Mouse (Mus musculus) layer of hippocampus, adult 9-11 months (tissue): ENCODE data around the gene Asic2.

ENCODE experiments used
- DNase-seq: peaks from one replicate; pipeline ENCODE4 v3.0.0; 2022

Gene Asic2

DNA sequence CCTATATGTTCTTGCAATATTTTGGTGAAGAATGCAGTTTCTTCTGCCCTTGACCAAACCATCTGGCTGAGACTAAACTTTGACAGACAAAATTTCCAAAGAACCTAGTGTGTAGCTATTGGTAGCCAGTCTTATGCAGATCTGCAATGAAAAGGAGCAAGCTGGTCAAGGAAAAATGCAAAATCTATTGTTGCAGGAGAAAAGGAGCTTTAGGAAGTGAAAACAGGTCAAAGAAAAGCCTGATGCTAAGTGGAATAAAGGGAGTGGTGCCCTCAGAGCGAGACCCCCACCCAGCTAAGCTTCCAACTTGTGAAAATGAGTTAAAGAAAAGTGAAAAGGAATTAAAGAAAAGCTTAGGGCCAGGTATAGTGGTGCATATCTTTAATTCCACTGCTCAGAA is 135.9 kb downstream of the Asic2 start:
- DNase-seq, result no peak

DNA sequence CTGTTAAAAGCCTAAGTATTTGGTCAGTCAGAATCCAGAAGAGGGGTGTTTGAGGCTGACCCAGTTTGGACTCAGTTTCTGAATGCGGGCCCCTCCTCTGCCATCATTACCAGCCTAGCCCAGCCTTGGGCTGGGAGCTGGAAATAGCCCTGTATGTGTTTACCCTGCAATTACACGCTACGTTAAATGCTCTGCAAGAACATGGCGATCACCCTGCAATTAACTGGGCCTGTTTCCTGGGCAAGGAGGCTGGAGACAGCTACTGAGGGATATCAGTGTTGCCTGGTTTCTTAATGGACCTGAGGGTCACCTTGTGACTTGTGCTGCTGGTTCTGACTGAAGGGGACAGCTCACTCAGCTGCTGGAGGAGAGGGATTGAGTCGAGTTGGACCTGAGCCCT is 151.7 kb downstream of the Asic2 start:
- no peak for DNase-seq

DNA sequence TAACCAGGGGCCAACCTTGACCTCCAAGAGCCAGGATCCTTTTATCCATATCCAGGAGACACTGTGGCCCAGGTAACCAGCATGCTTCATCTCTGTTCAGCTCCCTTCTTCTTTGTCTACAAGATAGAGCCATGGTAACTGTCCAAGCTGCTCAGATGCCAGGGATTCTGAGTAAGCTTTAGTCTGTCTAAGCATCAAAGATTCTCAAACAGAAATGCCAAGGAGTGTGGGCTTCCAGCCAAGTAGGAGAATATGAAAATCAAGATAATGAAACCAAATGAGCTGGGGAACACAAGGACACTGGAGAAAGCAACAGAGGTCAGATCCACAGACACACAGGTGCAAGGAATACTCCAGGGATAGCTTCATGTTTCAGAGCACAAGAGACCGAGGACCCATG is 153.4 kb downstream of the Asic2 start:
- peak; percentile 34 for DNase-seq

DNA sequence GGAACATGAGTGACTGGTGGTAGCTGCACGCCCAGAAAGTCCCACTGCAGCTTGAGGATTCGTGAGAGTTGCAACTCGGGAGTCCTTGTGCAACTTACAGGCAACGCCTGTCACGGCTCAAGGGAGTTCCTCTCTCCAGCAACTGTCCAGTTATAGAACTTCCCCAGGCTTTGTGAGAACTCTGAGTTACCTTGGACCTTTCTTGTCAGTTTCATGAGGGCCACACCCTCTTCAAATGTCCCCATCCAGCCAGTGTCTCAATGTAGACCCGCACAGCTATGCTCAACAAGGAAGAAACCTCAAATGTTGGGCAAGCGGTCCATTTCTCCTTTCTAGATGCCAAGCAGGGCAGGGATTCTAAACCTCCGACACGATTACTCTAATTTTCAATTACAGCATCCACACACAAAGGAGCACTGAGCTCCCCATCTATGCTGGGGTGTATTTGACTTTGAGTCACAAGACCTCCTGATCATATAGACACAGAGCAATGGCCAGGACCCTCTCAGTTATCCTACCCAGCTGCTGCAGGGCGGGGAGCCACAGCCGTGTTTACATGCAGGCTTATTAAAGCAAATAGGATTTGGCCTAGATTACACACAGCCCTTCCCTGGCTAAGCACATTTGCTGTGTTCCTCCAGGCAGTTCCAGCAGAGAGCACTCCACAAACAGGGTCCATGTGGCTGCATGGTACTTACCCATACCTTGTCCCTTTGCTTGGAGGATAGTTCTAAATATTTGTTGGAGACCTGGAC is 161.2 kb downstream of the Asic2 start:
- no peak for DNase-seq

DNA sequence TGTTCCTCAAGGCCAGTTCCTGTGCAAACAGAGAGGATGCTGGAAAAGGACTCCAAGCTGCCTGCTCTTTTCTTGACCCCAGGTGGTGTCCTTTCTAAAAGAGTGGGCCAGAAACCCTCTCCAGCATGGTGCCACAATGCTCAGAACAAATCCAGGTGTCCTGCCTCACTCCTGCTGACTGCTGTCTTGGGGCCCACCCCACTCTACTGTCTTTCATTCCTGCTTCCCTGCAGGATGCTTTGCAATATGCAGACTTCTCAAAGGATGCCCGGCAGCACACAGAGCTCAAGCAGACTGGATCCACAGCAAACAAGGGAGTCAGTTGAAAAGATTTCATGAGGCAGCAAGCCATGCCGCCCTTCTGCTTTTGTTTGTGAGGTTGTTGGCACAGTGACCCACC is 164.7 kb downstream of the Asic2 start:
- DNase-seq, result no peak

DNA sequence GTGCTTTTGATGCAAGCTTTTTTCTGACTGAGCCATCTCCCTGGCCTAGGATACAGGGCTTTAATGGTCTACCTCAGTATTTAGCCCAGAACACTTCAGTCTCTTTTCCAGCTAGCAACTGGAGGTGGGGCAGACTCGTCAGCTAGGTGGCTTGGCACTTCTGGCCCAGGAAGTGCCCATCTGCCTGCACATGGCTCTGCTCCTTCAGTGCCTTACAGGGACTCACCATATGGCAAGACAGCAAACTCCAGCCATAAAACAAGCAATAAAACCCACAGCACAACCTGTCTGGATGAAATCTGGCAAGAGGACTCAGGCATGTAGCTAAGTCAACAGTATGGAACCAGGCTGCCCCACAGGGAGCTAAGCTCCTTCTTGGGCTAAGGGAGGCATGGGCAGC is 165.6 kb downstream of the Asic2 start:
- peak; percentile 33 for DNase-seq

DNA sequence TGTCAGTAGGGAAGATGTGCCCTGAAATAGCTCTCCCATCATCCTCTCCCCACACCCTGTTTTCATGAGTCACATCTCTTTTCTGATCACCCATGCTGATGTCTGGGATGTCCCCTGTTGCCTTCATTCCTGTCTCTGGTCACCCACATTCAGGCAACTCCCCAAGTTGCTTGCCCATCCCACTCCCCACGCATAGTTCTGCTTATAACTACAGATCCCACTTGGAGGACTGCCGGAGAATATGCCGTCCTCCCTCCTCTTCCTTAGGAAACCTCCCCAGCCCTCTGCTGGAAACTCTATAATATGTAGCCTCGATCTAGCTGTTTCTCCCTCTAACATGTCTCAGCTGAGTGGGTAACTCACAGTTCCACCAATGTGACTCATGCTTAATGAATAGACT is 167.4 kb downstream of the Asic2 start:
- DNase-seq, result no peak

DNA sequence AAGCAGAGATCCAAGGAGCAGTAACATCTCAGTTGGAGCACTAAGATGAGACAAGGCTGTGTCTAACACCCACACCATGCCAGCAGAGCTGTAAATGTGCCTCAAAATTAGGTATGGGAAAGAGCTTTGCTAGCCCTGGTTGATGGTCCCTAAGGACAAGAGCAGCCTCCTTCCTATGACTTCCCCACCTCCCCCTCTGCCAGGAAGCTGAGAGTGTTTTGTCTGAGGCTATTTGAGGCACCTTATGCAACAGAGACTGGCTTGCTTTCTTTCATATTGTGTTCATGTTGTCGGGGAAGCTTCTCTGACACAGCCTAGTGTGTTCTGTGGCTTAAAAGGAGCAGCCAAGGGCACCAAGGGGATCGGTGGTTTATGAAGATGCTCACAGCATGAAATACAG is 174.7 kb downstream of the Asic2 start:
- no peak for DNase-seq

DNA sequence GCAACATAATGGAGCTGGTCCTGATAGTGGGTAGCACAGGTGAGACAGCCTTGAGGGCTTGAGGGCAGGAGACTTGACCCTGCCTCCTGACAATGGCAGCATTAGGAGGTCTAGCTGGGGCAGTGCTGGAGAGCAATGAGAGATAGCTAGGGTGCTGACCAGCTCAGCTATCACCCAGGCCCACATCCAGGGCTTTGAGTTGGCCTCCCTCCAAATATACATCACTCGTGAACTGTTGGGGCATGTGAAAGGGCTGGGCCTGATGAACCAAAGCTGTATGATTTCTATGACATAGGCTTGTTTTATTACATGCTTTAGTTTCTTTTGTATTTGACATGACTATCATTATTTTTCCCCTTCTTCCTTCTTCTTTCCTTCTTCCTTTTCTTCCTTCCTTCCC is 176.7 kb downstream of the Asic2 start:
- DNase-seq, result no peak

DNA sequence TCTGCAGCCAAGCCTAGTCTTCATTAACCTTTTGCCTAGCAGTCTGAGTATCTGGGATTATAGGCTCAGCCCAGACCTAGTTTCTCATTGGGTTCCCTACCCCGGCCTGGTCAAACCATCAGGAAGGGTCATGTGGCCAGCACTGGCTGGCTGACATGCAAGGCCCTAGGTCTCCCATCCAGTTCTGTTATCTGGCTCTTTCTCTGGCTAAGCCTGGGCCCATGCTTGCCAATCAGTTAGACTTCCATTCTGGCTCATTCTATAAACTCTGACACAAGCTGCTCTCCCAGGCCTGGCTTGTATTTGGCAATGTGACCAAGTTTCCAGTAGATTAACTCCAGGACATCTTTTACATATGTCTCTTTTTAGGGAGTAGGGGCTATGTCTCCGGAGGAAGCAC is 187.7 kb downstream of the Asic2 start:
- DNase-seq, result no peak

DNA sequence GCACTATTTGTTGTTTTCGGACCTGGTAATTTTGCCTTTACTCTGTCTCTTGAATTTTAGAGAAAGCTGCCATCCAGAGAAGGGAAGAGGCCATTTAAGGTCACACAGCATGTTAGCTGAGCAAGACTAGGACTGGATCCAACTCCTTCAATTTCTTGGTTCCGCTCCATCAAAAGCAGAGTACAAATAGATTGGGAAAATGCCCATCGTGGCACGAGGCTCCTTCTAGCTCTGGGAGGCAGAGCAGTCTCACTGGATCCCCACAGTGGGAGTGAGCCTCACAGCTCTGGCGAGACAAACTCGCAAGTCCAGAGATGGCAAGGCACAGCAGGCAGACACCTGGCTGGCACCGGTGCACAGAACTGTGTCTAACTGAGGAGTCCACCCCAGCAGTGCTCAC is 188.4 kb downstream of the Asic2 start:
- DNase-seq, result peak; percentile 42

DNA sequence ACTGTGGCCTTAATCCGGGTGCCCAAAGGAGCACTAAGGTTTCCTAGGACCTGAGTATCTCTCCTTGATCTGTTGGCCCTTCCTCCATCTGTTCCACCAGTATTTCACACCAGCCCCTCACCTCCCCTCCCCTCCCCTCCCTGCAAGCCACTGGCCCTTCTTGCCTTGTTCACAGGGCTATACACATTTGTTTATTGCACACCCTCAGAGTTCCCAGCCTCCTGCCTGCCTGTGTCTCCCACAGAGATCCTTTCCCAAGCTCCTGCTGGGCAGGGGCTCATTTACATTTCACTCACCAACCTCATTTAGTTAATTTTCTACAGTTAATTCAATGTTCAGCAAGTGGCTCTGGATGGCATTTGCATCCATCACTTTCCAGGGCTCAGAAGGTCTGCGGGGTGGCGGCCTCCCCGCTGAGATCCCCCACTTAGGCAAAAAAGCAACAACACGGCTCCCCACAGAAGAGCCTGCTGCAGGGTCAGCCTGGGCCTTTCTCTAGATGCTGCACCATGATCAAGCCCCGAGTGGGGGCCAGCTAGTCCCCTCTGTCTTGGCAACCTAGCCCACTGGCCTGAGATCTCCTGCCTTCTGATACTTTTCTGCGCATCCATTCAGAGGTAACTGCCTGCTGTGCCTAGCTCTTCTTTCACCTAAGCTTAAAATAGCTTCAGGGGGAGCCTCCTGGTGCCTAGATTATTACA is 196.9 kb downstream of the Asic2 start:
- no peak for DNase-seq

DNA sequence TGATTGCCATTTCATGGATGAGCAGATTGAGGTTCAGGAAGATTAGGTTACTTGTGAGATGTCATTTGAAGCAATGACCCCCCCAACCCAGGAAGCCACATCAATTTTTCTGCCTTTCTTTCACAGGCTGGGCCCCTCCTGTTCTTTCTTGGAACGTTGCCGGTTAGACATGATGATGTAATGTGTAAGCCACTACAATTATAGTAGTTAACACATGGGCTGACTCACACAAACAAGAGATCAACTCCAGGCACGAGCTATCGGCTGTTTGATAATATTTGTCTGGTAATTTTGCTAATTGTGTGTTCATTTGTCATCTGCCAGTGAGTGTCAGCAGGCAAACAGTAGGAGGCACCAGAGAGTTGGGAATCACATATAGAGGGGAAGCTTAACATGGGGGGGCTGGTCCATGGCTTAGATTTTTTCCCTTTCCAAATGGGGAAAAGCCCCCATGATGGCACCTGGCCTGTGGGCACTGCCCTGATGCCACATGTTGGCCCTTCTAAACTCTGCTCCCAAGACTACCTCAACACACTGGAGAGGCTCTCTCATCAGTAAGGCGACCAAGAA is 198.5 kb downstream of the Asic2 start:
- DNase-seq, result peak; percentile 35

DNA sequence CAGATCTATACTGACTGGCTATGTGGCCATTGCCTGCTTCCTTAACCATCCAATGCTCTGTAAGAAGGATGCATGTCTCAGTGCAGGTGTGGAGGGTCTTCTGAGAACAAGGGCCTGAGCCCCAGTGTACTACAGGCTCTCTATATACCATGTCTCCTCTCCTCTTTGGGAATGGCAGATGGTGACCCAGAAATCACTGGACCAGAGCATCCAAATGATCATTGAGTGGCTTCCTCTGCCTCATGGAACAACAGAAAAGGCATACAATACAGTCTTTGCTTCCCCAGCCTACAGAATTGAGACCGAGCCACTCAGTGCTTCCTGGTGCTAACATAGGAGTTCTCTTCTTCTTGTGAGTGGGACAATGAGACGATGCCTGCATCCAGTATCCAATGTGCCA is 200.0 kb downstream of the Asic2 start:
- DNase-seq, result no peak

DNA sequence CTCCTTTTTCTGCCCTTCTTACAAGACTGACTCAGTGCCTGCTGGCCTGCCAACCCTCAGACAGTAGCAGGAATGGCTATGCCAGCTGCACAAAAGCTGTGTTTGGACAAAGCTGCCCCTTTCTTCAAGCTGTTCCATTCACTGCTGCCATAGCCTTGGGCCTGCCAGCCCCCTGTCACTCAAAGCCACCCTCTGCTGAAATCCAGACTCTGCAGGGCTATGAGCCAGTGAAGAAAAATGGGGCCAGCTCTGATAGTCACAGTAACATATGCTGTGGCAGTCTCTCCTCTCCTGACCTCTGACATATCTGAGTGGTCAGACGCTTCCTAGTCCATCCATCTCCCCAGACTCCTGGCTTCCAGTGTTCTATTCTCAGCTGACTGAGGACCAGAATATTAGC is 200.5 kb downstream of the Asic2 start:
- peak; percentile 65 for DNase-seq

DNA sequence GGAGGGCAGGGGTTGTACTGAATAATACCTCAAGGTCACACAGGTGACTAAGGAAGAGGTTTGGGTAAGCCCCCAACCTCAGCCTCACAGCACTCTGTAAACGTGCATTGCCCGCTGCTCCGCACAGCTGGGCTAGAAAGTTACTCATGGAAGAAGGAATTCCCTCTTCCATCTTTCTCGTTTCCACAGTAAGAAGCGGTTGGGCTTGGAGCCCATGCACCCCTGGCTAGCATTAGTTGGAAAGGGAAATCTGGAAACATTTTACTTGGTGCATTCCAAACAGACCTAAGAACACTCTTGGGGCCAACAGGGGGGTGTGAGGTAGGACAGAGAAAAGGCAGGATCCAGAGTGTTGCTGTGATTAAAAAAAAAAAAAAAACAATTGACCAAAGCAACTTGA is 203.0 kb downstream of the Asic2 start:
- no peak for DNase-seq

DNA sequence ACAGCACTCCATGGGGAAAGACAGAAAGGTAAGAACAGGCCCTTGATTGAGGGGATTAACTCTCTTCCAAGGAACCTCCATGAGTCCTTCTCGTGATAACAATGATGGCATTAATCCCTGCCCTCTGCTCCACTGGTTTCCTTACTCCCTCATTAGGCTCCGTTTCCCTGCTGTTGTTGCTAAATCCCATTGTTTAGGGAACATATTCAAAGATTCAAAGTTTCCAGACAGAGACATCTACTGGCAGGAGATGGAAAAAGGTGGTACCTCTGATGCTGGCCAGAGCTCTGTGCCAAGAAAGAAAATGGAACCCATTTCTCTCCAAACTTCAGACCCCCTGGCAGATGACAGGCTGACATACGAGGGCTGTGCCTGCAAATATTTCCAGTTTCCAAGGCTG is 203.5 kb downstream of the Asic2 start:
- no peak for DNase-seq

DNA sequence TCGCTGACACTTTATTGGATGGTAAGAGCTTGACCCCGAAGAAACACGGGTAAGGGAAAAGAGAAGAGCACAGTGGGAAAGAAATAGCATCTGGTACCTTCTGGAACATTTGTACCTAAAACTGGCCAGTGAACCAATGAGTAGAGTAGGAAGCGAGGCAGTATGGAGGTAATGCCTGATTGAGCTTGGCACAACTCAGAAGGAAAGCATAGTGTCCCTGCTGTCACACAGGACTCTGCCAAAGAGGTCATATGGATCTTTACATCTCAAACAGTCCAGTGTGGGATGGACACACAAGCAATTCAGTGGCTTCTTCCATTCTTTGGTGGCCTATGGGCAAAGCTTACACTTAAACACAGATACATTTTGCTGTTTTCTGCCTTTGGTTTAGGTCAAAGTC is 211.0 kb downstream of the Asic2 start:
- no peak for DNase-seq

DNA sequence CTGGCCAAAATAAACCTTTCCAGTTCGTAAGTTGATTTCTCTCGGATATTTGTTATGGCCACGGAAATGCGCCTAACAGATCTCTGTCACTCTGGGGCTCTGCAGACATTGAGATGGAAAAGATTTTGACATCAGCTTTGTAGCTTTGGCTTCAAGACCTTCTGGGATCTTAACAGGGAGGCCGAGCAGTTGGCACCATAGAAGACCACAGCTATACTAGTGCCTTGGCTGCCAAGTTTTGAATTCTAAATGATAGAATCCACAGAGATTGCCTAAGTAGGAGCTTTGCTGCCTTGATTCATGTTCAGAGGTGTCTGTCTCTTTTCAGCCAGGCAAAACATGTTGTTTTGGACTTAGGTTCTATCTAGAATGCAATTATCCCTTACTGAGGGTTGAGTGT is 217.4 kb downstream of the Asic2 start:
- no peak for DNase-seq

DNA sequence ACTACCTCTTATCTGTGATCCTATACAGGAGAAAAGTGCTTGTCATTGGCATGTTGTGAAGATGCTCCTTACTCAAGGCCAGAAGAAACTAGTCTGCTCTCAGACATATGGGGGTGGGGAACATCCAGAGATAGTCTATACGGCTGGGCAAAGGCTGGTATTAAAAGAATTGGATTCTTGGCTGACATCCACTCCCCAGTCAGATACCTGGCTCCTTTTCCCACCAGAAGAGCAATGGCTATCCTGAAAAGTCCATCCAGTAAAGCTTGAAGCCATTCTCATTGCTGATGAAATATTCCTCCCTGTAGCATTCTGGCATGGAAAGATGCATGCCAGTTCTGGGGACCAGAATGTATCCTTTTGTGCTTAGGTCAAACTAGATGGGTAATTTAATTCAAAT is 218.2 kb downstream of the Asic2 start:
- no peak for DNase-seq

DNA sequence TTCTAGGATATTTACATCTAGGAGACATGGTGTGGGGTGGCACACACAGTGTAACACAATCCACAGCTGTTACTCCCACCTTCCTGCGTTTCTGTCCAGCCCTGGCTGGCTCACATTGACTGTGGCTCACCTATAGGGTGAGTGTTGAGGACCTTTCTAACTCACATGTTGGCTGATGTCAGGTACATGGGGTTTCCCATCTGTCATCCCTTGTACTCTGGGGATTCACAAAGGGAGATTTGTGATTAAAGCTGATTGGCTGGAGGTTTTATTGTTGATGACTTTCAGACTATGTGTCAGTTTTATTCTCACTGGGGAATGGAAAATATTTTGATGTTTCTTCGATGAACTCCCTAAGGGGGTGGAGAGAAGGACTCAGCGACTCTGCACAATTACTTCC is 229.3 kb downstream of the Asic2 start:
- no peak for DNase-seq

DNA sequence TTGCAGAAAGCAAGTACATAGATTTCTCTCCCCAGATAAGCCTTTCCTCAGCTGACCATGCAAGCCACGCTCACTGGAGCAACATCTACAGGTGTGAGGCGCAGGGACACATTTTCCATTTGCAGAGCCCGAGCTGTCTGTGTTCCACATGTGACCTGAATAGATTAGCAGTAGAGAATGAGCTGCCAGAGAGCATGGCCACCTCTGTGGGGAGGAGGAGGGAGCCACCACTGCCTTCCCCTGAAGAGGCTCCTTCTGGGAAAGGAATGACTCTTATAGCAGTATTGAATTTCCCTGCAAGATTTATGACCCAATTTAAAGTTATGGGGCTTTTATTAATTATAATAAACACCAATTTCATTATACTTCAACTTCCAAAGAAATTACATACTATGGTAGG is 230.5 kb downstream of the Asic2 start:
- DNase-seq, result no peak

DNA sequence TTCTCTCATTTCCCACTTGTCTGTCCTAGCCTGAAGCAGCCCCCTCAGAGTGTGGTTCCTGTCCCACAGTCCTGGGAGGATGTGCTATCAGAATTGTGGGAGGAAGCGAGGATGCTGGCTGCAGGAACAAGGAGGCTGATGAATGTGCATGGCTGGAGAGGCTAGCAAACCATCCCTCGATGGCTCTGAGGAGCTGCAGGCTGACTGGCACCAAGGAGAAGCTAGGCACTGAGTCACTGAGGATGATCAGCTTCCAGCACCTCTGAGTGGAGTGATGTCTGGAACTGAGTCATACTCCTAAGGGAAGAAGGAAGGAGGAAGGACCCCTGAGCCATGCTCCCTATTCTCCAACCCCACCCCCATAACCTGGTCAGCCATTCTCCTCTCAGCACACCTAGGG is 246.2 kb downstream of the Asic2 start:
- no peak for DNase-seq

DNA sequence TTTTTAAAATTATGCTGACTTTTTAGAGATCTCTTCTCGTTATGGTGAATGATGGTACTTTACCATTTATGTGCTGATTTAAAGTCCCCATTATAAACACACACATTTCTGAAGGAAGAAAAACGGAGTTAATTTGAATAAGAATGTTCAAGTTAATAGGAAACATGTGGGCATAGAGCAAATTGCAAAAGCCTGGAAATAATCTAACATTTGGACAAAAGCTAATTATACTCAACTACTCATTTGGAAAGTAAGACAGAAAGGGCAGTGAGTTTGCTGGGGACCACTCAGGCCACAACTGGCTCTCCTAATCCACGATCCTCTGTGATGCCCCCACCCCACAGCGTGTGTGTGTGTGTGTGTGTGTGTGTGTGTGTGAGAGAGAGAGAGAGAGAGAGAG is 253.5 kb downstream of the Asic2 start:
- no peak for DNase-seq

DNA sequence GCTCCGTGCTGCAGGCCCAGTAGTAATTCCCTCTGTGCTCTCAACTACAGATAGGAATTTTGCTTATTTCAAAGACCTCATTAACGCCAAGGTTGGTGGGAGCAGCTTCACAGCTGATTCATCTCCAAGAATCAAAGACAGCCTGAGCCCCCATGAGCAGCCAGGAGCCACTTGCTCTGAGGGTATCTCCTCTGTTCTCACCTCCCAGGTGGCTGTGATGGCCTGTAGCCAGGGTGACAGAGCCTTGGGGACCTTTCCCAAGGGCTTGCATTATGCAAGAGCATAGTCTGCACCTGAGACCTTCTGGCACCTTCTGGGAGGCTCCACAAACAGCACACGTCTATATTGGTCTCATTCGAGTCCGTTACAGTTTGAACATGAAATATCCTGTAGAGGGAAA is 261.3 kb downstream of the Asic2 start:
- no peak for DNase-seq
